Mouse (Mus musculus) megakaryocyte-erythroid progenitor cell, adult 5-6 weeks (primary cell): ENCODE measurements around the gene Hdac9. TPM values are rescaled to one million over a fixed set of nuclear protein-coding genes. Genes with fewer than 3 reads are reported as not detected.

Experiments
- ATAC-seq: replicated peaks from 2 replicates; pipeline ENCODE4 v1.8.0; 2016; ENCODE audit warnings: mild to moderate bottlenecking, inconsistent platforms; ENCODE audit not compliant: severe bottlenecking, poor library complexity, low FRiP score, low TSS enrichment
- total RNA-seq, 2 experiments: library from RNA; stranded (forward) in 1 of 2; stranded (reverse) in 1 of 2; fragments of 200-1000, 215-1000 nt in 1 of 2; fragments of >200 nt in 1 of 2; fragmentation: Nextera tagmentation in 1 of 2; gene quantifications; 2 replicates each; pipeline ENCODE4 v1.2.3; 2014 to 2017

Hdac9 gene
- total RNA-seq, 2 experiments from 2014 or later = 0.46 to 2.1 TPM

DNA sequence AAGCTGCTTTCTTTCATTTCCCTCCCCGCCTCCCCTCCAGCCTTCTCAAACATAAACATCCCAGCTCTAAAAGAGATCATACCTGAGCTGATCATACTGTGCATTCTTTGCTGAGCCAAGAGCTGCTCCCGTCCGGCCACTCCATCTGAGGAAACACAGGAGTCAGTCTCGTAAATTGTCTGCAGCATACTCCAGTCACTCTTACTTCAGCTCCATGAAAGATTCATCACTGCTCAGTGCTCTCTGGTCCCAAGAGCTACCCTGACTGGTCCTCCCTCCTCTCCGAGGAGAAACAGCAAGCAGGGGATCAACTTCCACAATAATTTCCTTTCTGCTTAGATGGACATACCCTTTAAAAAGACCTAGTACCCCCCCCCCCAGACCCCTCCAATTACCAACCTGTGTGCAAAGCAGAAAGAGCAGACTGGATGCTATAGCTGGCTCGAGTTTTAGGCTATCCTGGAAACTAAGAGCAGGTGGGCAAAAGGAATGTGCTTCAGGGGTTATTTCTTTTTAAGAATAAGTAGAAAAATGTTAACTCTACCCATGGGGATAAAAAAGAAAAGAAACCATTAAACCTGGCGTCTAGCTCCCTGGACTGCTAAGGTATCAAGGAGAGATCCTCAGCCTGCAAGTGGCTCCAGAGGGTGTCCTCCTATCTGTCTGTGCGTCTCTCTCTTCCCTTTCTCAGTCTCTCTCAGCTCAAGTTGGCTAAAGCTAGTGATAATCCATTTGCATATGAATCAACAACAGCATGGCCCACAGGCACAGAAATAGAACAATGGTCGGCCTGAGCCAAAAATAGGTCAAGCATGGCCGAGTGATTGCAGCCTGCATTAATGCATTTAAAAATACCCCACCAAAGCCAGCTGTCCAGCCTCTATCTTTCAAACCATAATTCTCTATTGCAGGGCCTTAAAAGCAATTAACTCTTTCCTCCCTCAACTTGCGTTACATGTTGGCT is 388.4 kb downstream of the Hdac9 start:
- ATAC-seq = no peak

GRCm38 (mm10) chr12:34527761-34528160 is 389.1 kb downstream of the Hdac9 start:
- no peak for ATAC-seq

GRCm38 (mm10) chr12:34521468-34521867 is 395.4 kb downstream of the Hdac9 start:
- ATAC-seq = no peak

DNA sequence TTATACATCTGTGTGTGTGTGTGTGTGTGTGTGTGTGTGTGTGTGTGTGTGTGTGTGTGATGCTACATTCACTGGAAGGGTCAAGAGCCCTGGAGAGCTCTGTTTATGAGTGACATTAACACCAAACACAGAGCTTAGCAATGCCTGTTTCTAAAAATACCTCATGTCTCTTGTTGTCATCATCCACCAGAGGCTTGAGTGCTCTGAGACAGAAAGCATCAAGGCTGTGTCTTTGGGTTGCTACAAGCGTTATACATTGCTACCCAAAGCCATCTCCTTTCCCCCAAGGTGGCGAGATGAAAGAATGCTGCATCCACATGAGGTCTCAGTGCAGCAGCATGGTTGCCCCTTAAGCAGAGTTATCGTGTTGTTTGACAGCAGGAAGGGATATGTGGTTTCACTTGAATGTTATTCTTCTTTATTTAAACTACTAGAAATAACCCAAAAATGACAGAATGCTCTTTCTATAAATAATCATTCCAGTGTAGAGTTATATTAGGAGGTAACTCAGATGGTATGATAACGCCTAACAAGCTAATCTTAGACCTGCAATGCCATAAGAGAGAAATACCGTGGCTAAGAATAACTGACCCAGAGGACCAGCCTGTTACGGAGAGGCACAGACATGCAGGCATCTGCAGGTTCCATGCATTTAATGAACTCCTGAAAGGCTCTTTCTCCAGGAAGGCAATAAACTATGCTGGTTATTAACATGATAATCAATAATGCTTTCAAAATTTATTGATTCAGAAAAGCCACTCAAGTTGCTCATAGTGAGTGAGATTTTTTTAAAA is 399.9 kb downstream of the Hdac9 start:
- no peak for ATAC-seq

DNA sequence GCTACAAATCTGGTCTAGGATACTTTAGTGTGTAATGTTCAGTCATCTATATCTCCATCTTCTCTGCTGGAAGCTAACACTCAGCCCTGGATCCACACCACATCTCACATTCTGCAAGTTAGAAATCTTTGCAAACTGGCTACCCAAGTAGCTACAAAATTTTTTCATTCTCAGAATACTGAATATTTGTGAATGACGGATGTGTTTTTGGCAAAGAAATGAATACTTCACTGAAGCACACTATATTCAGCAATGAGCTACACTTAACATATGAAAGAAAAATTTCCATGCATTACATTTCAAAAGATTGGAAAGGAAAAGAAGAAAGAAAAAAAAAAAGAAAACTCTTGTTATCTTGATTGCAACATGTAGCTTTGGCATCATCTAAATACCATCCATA is 410.6 kb downstream of the Hdac9 start:
- ATAC-seq = no peak

GRCm38 (mm10) chr12:34498751-34499626 is 417.9 kb downstream of the Hdac9 start:
- ATAC-seq = no peak

DNA sequence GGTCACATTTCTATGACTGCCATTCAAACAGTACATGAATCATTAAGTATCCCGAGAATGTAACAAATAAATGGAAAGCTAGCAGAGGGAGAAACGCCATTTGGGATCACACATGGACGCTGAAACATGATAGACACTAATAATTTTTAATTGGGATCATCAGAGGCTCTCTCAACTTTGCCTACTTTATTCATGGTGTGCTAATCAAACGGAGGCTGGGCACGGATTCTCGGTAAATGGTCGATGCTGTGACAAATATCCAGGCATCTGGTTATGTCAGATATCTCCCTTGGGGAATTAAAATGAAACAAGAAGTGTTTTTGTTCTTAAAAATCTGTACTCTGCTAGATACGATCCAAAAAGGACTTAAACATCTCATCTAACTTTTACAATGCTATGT is 418.6 kb downstream of the Hdac9 start:
- ATAC-seq = no peak

DNA sequence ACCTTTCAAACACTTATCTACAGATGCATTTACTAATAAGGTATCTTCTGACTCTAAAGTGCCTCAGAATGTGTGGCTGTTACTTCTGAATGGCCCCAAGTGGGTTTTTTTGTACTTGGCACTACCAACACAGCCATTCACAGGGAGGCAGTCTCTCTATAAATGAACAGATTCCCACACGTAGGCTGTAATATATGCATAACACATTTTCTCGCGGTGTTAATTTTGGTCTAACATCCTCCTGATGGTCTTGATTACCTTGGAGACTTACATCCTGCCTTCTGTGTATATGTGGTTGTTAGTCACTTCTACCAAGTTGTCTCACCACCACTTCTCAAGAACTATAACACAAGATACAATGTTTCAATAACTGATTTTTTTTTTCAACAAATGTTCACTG is 419.2 kb downstream of the Hdac9 start:
- no peak for ATAC-seq

- ATAC-seq = no peak
These were observed 421.0 kb downstream of the Hdac9 start for GRCm38 (mm10) chr12:34495940-34496339.

- ATAC-seq = no peak
These were observed 427.3 kb downstream of the Hdac9 start for GRCm38 (mm10) chr12:34489629-34490028.

GRCm38 (mm10) chr12:34487666-34488065 is 429.2 kb downstream of the Hdac9 start:
- ATAC-seq = no peak

DNA sequence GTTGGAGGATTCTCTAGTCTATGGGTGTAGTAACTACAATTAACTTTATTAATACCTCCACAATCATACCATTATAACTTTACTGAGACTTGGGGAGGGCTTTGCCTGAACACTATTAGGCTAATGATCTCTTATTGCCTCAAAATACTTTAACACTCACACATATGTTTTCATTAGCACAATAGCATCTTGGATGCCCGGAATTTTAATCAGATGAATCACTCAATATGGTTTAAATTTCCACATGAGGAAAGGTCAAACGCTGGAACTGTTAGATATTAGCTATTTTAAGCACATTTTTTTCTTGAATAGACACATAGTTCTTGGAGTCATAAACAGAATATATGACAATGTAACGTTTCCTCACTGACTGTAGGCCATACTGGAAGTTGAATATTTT is 429.9 kb downstream of the Hdac9 start:
- ATAC-seq = no peak

GRCm38 (mm10) chr12:34486016-34486415 is 430.9 kb downstream of the Hdac9 start:
- no peak for ATAC-seq

GRCm38 (mm10) chr12:34481702-34482101 is 435.2 kb downstream of the Hdac9 start:
- ATAC-seq = no peak

DNA sequence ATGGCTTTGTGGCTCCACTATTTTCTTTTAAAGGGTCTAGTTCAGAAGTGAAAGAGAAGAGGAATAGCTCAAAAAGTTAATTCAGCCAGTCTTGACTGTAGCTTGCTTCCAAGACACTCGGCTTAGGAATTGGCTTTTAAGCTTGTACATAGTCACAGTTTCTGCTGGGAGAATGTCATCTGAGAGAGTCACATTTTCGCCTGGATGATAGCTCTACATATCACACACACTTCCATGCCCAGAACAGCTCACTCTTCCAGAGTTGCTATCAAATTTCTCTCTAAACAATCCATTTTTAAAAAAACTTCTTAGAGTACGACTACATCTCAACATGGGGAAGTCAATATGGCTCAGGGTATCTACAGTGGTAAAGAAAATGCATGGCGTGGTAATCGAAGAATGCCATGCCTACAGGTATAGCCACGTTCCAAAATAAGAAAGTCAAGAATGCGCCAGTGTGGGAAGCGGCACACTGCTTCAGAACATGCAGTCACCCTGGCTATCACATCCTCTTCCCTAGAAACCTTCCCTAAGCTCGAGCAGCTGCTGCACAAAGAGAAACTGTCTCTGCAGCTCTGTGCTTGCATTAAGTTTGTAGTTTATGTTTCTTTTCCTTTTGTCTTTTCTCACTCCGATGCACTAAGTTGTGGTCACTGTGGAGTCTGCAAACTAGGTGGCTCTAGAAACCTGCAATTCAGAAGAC is 443.8 kb downstream of the Hdac9 start:
- ATAC-seq = no peak

DNA sequence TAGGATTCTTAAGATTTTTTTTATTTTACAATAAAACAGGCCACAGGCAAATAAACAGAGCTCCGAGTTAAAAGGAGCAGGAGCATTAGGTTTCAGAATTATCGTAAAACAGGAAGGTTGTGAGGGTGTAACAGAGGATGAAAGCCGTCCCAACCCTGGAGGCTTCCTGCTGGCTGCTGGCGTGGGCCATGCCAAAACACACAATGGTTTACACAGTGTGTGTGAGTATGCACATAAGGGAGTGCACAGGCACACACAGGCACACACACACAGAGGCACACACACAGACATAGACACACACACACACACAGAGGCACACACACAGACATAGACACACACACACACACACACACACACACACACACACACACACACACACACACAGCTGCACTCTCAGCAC is 444.4 kb downstream of the Hdac9 start:
- no peak for ATAC-seq

GRCm38 (mm10) chr12:34461728-34462127 is 455.2 kb downstream of the Hdac9 start:
- no peak for ATAC-seq

- no peak for ATAC-seq
These were observed 464.3 kb downstream of the Hdac9 start for GRCm38 (mm10) chr12:34452643-34453042.

DNA sequence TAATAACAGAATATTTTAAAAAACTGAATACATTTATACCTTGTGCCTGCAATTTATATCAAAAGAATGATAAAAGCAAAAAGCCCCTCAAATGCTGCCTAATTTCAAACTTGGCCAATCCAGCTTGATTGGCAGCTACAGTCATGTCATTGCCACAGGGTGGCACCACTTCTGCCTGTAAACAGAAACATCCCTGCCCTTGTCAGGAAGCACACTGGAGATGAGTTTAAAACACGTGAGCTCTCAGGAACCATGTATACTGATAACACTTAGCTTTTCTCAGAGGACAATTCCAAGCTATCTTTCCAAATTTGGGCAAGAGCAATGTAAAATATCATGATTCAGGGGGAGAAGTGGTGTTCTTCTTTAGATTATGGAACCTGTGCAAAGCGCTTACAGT is 465.7 kb downstream of the Hdac9 start:
- no peak for ATAC-seq
